Mouse (Mus musculus): Measurements from ENCODE around the gene Lmntd2.
A peak's percentile ranks its signal among the peaks of the same experiment; 100 is the strongest.

Gene Lmntd2

GRCm38 (mm10) chr7:141215880-141216733 is 2.2 kb upstream of the Lmntd2 start:
- ATAC-seq (ENCODE audit: low TSS enrichment) = no peak

- peak; percentile 87 for ATAC-seq (ENCODE audit: low TSS enrichment)
Observed at GRCm38 (mm10) chr7:141215101-141215879, 1.4 kb upstream of the Lmntd2 start, which contains the start of gene Rassf7. Rassf7 (plus strand) TSS chr7:141215860.

DNA sequence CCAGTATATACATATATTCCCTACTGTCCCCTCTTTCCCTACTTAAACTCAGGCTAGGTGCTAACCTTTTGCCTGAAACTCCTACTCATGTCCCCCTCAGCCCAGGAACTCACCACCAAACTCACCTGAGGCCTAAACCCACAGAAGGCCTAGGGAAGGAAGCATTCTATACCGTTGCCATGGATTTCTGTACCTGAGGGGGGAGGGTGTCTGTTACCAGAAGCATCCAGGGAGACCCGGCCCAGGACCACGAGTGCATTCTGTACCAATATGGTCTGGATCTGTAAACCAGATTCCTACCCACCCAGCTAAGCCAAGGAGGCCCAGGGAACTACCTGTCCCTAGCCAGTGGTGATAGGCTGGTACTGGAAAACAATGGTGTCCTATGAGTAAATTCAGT is 430 bp upstream of the Lmntd2 start:
- no peak for ATAC-seq (ENCODE audit: low TSS enrichment)

DNA sequence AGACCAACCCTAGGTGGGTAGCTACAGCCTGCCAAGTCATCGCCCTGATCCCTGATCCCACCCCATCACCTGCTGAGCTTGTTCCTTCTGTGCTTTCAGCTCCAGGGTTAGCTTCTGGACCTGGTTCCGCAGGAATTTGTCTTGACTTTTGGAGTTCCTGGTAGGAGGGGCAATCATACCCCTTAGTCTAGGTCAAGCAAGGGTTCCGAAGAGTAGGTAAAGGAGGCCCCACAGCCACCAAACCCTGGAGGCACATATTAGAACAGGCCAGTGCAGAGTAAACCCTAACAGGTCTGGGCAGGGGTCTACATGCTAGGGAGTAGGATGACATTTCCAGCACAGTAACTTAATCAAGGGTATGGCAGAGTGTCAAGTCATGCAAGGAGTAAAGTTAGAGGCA is 747 bp downstream of the Lmntd2 start:
- ATAC-seq (ENCODE audit: low TSS enrichment) = no peak

DNA sequence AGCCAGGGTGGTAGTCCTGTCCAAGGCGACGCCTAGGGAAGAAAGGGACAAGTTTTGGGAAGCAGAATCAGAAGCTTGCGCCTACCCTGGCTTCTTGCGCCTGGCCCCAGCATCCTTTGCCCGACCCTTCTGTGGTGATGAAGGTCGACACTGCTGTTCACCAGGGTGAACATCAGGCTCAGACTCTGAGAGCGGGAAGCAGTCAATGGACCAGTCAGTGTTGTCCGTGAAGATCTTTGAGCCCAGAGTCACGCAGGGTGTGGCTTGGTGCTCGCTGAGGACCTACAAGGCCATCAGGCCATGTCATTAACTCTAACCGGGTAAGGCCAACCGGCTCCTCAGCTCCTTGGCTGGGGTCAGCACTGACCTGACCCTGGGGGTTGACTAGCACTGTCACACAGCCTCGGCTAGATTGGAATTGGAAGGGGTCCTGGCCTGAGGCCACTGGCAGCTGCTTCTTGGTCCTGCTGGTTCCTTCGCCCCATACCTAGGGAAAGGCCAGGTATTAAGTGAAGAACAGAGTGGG is 3.2 kb downstream of the Lmntd2 start:
- no peak for ATAC-seq (ENCODE audit: low TSS enrichment)

- ATAC-seq (ENCODE audit: low TSS enrichment) = no peak
Observed at GRCm38 (mm10) chr7:141210137-141210536, 3.7 kb downstream of the Lmntd2 start.

- no peak for ATAC-seq (ENCODE audit: low TSS enrichment)
Observed at GRCm38 (mm10) chr7:141209526-141209925, 4.4 kb downstream of the Lmntd2 start.

- no peak for ATAC-seq (ENCODE audit: low TSS enrichment)
Observed at GRCm38 (mm10) chr7:141206182-141206937, 7.5 kb downstream of the Lmntd2 start.

DNA sequence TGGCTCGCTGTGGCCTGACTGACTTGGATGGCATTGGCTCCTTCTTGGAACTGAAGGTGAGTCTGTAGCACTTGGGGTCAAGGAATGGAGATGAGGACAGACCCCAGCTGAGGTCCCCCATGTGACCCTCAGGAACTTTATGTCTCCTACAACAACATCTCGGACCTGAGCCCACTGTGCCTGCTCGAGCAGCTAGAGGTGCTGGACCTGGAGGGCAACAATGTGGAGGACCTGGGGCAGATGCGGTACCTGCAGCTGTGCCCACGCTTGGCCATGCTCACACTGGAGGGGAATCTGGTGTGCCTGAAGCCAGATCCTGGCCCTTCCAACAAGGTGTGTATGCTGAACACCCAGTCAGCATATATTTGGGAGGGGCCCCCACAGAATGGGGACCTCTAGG is 8.4 kb downstream of the Lmntd2 start:
- ATAC-seq (ENCODE audit: low TSS enrichment) = no peak

GRCm38 (mm10) chr7:141204546-141204945 is 9.3 kb downstream of the Lmntd2 start:
- ATAC-seq (ENCODE audit: low TSS enrichment) = no peak

- no peak for ATAC-seq (ENCODE audit: low TSS enrichment)
Observed at GRCm38 (mm10) chr7:141198121-141198520, 15.8 kb downstream of the Lmntd2 start.

GRCm38 (mm10) chr7:141196619-141197282 is 17.1 kb downstream of the Lmntd2 start:
- ATAC-seq (ENCODE audit: low TSS enrichment) = no peak

DNA sequence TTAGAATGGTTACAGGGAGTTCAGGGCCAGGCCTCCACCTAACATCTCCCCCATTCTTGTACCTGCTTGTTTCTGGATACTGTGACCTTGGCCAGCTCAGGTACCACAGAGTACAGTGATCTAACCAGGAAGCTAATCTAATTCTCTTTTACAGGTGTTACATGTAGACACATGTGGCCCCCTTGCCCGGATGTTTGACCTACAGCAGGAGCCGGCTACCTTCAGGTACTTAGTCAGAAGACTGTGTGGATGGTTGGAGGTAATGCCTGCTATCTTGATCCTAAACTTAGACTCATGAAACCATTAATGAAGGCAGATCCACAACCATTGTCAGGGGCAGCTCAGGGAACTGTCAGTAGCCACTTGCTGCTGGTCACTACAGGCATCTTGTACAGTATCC is 18.1 kb downstream of the Lmntd2 start:
- no peak for ATAC-seq (ENCODE audit: low TSS enrichment)

DNA sequence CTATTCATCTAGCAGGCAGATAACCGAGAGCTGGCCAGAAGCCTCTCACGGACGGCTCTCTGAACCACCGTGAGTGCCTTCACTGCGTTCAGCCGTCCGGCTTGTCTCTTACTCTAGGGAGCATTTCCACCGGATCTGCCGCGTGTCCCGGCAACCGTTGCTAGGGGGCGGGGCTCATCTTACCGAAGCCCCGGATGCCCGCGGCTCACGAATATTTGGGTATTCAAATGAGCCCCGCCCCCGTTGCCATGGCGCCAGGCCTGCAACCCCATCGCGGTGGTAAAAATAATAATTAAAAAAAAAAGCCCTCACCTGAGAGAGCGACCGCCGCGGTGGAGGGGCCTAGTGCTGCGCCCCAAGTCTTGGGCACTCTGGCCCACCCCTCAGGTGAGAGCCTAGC is 19.1 kb downstream of the Lmntd2 start:
- peak; percentile 65 for ATAC-seq (ENCODE audit: low TSS enrichment)

GRCm38 (mm10) chr7:141194409-141194808 is 19.5 kb downstream of the Lmntd2 start:
- no peak for ATAC-seq (ENCODE audit: low TSS enrichment)

GRCm38 (mm10) chr7:141193948-141194347 is 19.9 kb downstream of the Lmntd2 start, which contains the start of the genes Hras and Lrrc56:
Hras (minus strand) TSS chr7:141194005.
Lrrc56 (plus strand) TSS chr7:141194157.
- peak; percentile 92 for ATAC-seq (ENCODE audit: low TSS enrichment)

GRCm38 (mm10) chr7:141193348-141193856 is 20.5 kb downstream of the Lmntd2 start:
- ATAC-seq (ENCODE audit: low TSS enrichment) = peak; percentile 11; the same call in 1 of the 2 replicates

- ATAC-seq (ENCODE audit: low TSS enrichment) = no peak
Observed at GRCm38 (mm10) chr7:141192776-141193347, 21.0 kb downstream of the Lmntd2 start.

GRCm38 (mm10) chr7:141191796-141192685 is 21.8 kb downstream of the Lmntd2 start:
- no peak for ATAC-seq (ENCODE audit: low TSS enrichment)

DNA sequence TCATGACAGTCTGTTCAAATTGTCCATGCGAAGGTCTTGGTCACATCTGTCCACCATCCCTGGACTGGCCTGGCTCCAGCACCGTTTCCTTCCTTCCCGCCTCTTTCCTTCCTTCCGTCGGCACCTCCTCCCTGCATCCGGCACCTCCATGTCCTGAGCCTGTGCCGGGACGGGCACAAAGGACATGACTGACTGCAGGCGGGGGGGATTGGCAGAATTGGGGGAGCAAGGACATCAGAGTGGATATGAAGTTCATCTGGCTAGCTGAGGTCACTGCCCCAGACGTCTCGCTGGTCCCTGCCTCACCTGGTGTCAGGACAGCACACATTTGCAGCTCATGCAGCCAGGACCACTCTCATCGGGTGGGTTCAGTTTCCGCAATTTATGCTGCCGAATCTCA is 22.8 kb downstream of the Lmntd2 start:
- ATAC-seq (ENCODE audit: low TSS enrichment) = no peak

Measured in frontal cortex, adult (tissue).